Mouse (Mus musculus): Measurements from ENCODE around the gene Plekhd1.
A peak's percentile ranks its signal among the peaks of the same experiment; 100 is the strongest.

DNA sequence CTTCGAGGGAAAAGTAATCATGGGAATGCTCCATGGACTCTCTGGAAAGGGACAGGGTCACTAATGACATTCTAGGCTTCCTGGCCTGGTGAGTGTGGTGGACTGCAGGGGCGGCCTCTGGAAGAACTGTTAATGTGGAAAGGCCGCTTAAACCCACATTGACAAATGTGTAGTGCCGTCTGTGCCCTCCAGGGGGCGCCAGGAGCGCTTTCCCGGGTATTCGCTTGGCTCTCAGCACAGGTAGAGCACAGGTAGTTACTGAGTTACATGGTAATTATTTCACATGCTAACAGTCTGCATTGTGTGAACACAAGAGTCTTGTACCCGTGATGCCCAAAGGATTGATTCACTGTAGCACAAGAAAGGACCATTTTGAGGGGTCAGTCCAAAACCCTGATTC is 47.1 kb downstream of the Plekhd1 start:
- TF ChIP-seq POLR2A (IDR thresholded peaks at IDR 0.05; ENCODE audit: low read depth, low read length) (no peak), CTCF (IDR thresholded peaks at IDR 0.05; ENCODE audit: borderline replicate concordance, insufficient read depth, low read length) (0 out of 2 replicates have a peak, but pooled peaks have one; percentile 28)
